Mouse (Mus musculus): ENCODE results near the gene Mvk.

The Mvk gene

GRCm38 (mm10) chr5:114509461-114509860 is 65.4 kb downstream of the Mvk start:
- WGBS: 90% methylated on average over 7 of the region's 7 CpGs

Measured in cerebral cortex, adult 2 months (tissue).